Mouse (Mus musculus) heart, embryonic 16.5 days (tissue): ENCODE measurements around the gene Gm45521. TPM values are rescaled to one million over a fixed set of nuclear protein-coding genes. Genes with fewer than 3 reads are reported as not detected.
"Not testable (repeated sequence)": the region's sequence is repeated elsewhere in the genome, so short reads cannot be mapped to it uniquely, and the experiment has no call there.

Experiments
- ATAC-seq: fragments of 200-750 bp; cut with Nextera tagmentation; replicated peaks from 2 replicates; pipeline ENCODE4 v1.8.0; 2017; ENCODE audit warnings: moderate number of reproducible peaks; ENCODE audit not compliant: insufficient read depth, low FRiP score; ENCODE audit errors: extremely low read depth
- H3K27ac ChIP-seq: fragments of 300-500 bp; sonication (generic); 2 replicates; pipeline ENCODE4 v1.5.1; 2014; ENCODE audit warnings: mild to moderate bottlenecking, low read length, control low read depth, moderate library complexity
- H3K27me3 ChIP-seq: fragments of 300-500 bp; sonication (generic); 2 replicates; pipeline ENCODE4 v1.6.1; 2014; ENCODE audit warnings: low read length, mixed read lengths; ENCODE audit not compliant: control insufficient read depth, insufficient read depth
- H3K36me3 ChIP-seq: fragments of 300-500 bp; sonication (generic); 2 replicates; pipeline ENCODE4 v1.6.1; 2014; ENCODE audit not compliant: control insufficient read depth, insufficient read depth
- H3K4me1 ChIP-seq: fragments of 300-500 bp; sonication (generic); 2 replicates; pipeline ENCODE4 v1.6.1; 2014; ENCODE audit warnings: low read length, mixed read lengths; ENCODE audit not compliant: control insufficient read depth, insufficient read depth
- H3K4me2 ChIP-seq: fragments of 300-500 bp; sonication (generic); 2 replicates; pipeline ENCODE4 v1.6.1; 2014; ENCODE audit warnings: low read depth, mild to moderate bottlenecking, control low read depth, low read length
- H3K4me3 ChIP-seq: fragments of 300-500 bp; sonication (generic); 2 replicates; pipeline ENCODE4 v1.5.1; 2014; ENCODE audit warnings: mild to moderate bottlenecking, control low read depth, low read length
- H3K9ac ChIP-seq: fragments of 300-500 bp; sonication (generic); 2 replicates; pipeline ENCODE4 v1.6.1; 2014; ENCODE audit warnings: low read length, control low read depth
- H3K9me3 ChIP-seq: fragments of 300-500 bp; sonication (generic); replicated peaks from 2 replicates; pipeline ENCODE4 v1.6.1; 2016; ENCODE audit warnings: low read length; ENCODE audit not compliant: control insufficient read depth
- WGBS: fragments of 180-500 bp; shearing (Covaris S2); extraction: QIAGEN DNeasy Blood & Tissue Kit; methylation state at CpG from one replicate; pipeline ENCODE4 v1.1.7; 2014; 5-methylcytosine and 5-hydroxymethylcytosine counted together
- polyA plus RNA-seq: library from polyadenylated mRNA; unstranded; fragments of >200 nt; fragmentation: Nextera tagmentation; extraction: Ambion mirVana; gene quantifications from 2 replicates; pipeline ENCODE4 v1.2.1, GENCODE M21; 2015

The Gm45521 gene
- polyA plus RNA-seq, 1 experiment from 2014 or later: not detected

DNA sequence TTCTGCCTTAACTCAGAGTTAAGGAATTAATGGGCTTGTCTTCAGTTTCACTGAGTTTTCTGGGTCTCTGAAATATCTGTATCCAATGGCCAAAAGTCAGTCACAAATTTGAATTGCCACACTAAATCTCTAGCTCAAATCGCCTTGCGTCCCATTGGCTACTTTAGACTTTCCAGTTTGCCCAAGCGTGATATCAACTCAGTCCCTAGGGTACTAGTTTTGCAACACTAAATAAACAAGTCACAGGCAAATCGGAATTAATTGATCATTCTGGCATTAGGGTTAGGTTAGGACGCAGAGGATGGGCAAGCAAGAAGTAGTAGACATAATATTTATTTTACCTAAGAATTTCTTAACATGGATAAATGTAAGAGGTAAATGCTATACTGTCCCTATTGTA, 43.2 kb downstream of the Gm45521 start:
- Histone ChIP-seq H3K27me3 (peaks cover 12% of the 10 kb centered on the region; the same call in 1 of the 2 replicates), H3K4me3 (no peak overlapping the region), H3K4me1 (peaks cover 21% of the 10 kb centered on the region), H3K9me3 (no peaks in the 10 kb centered on the region), H3K27ac (no peak overlapping the region), H3K9ac (no peak overlapping the region), H3K4me2 (no peak overlapping the region), H3K36me3 (no peaks in the 10 kb centered on the region)
- no peak for ATAC-seq
- 83% methylated on average over 5 of the region's 5 CpGs for WGBS

DNA sequence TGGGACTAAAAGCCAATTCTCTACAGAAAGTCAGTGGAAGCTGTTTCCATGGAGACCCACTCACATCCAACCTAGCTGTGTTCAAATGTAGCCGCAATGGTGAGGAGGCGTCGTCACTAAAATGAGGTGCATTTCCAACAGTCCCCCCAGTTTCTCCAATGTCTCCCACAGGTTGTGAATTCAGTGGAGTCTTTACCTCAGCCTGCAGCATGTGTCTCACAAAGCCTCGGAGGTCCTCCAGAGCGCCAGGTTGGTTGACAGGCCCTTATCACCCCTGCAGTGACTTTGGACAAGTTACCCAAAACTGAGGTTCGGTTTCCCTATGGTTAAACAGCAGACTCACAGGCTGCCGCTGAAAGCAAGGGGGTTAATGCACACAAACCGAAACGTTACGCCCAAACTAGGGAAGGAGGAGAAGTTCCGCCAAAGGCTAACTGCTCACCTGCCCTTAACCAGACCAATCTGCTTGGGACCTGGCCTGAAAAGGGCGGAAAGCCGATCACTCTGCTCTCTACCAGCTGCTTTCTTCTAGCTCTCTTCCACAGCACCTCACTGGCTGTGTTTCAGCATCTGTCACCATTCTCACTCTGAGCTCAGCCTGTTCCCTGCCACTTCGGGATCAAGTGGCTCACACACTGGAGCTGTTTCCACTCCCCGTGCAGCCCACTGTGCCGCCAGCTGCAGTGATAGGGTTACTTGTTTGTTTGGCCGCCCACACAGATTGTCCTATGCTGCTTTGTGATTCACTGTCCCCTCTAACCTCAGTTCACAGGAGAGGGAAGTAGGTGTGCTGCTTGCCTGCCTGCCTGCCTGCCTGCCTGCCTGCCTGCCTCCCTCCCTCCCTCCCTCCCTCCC, 44.0 kb downstream of the Gm45521 start:
- Histone ChIP-seq H3K9ac (no peak overlapping the region), H3K4me1 (peaks cover 21% of the 10 kb centered on the region), H3K27me3 (peaks cover 12% of the 10 kb centered on the region; the same call in 1 of the 2 replicates), H3K4me2 (peak overlapping the region; percentile 18), H3K27ac (no peak overlapping the region), H3K36me3 (no peaks in the 10 kb centered on the region), H3K4me3 (0 out of 2 replicates have a peak overlapping the region, but pooled peaks have one; percentile 2), H3K9me3 (no peaks in the 10 kb centered on the region)
- ATAC-seq: no peak
- WGBS: 21% methylated on average over 17 of the region's 17 CpGs

DNA sequence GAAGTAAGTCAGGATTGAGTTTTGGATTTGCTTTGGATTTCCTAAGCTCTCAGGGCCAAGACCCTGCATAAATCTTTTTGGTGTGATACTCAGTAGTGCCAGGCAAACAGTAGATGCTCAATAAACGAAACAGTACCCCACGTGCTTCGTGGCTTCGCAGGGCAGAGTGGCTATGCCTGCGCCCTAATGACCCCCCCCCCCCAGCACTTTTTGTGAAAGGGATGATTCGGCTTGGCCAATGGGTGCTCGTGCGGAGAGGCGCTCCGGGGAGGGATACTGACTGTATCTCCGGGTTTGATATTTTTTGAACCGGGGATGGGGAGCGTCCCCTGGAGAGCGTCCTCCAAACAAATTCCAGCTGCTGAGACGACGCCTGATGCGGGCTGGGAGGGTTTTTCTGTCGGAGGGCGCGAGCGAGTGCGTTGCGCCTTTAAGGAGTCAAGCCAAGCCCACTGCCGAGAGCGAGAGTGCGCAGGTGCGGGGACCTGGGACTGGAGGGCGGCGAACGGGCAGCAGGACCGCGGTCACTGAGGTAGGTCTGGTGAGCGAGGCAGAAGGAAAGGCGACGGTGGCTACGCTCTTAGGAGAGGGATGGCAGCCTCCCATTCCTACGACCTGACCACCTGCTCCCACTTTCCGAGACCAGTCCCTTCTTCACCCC, 45.5 kb downstream of the Gm45521 start, which contains the start of gene Abhd6:
Gene Abhd6 (plus strand): TSS at position 471 of the 661 bp plus-strand sequence.
- Histone ChIP-seq H3K4me2 (peak within 1 kb of the TSS; percentile 96), H3K4me3 (peak within 1 kb of the TSS; percentile 86), H3K27me3 (peaks cover 12% of the 10 kb centered on the region; the same call in 1 of the 2 replicates), H3K36me3 (no peaks in the 10 kb centered on the region), H3K27ac (0 out of 2 replicates have a peak within 1 kb of the TSS, but pooled peaks have one; percentile 13), H3K9me3 (no peaks in the 10 kb centered on the region), H3K9ac (peak within 1 kb of the TSS; percentile 78), H3K4me1 (peaks cover 15% of the 10 kb centered on the region)
- peak; percentile 81 for ATAC-seq
- WGBS: 2% methylated on average over 38 of the region's 38 CpGs

DNA sequence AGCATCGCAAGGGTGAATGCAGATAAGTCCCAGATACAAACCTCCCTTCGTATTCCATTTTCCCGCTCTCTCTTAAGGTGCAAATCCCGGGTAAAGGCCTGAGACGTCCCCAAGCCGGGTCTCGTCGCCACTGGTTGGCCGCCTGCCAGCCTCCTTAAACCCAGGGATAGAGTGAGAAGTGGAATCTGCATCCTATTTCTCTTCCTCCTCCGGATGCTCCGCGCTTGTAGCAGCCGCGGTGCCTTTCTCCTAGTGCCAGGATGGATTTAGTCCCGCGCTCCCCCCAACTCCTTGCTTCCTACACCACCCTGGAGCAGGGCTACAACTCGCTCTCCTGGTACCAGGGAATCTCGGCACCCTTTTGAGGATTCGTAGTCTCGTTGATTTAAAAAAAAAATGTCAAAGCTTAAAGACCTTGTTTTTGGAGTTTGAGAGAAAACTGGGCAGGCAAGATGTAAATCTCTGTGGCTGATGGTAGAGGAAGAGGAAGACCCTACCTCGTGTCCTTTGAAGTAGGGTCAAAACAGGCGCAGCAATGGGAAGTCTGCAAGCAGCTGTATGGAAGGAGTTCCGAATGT, 46.1 kb downstream of the Gm45521 start:
- ATAC-seq: no peak
- Histone ChIP-seq H3K27ac (0 out of 2 replicates have a peak overlapping the region, but pooled peaks have one; percentile 13), H3K9ac (peak overlapping the region; percentile 78), H3K36me3 (no peaks in the 10 kb centered on the region), H3K4me2 (peak overlapping the region; percentile 96), H3K4me3 (peak overlapping the region; percentile 86), H3K9me3 (no peaks in the 10 kb centered on the region), H3K27me3 (peaks cover 12% of the 10 kb centered on the region; the same call in 1 of the 2 replicates), H3K4me1 (peaks cover 15% of the 10 kb centered on the region)
- WGBS: under 1% methylated on average over 23 of the region's 23 CpGs

DNA sequence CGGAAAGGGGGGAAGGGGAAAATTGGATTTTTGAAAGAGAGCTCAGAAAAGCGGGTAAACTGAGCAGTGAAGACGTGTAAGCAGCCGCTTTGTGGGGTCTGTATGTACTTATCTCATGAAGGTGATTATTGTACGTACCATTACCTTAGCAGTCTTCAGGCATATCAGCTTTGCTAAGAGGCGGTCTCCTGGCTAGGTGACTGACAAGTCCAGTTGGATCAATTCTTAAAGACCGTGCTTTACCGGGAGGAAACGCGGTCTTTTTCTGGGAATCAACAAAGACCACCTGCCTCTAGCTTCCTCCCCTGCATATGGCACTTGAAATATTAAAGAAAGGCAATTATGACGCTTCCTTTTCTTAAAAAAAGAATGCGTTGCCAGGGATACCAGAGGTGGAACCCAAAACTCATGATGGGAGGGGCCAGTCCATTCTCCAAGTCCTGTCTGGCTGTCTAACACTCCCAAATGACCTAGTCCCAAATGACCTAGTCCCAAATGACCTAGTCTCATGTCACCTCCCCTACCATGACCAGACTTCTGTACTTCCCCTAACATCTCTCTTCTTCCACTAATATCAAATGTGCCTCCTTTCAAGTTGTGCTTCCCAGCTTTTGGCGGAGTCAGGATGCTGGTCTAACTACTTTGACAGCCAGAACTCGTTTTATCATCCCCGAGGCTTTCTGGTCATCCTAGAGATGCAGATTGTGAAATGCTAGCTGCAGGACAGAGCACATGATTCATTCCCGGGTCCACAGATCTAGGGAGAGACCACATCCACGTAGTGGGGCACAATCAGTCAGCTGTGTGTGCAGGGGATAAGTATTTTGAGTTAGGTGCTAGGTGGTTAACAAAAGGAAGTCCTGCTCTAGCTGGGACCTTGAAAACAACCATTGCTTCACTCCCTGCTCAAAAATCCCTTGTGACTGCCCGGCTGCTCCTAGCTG, 46.9 kb downstream of the Gm45521 start:
- peak overlapping the region; percentile 78 for H3K9ac ChIP-seq
- H3K4me1 ChIP-seq: peaks cover 15% of the 10 kb centered on the region
- H3K27me3 ChIP-seq: peaks cover 12% of the 10 kb centered on the region; the same call in 1 of the 2 replicates
- H3K4me3 ChIP-seq: peak overlapping the region; percentile 86
- peak overlapping the region; percentile 96 for H3K4me2 ChIP-seq
- no peak for ATAC-seq
- WGBS: 50% methylated on average over 18 of the region's 18 CpGs
- H3K9me3 ChIP-seq: no peaks in the 10 kb centered on the region
- H3K36me3 ChIP-seq: no peaks in the 10 kb centered on the region
- H3K27ac ChIP-seq: no peak overlapping the region

DNA sequence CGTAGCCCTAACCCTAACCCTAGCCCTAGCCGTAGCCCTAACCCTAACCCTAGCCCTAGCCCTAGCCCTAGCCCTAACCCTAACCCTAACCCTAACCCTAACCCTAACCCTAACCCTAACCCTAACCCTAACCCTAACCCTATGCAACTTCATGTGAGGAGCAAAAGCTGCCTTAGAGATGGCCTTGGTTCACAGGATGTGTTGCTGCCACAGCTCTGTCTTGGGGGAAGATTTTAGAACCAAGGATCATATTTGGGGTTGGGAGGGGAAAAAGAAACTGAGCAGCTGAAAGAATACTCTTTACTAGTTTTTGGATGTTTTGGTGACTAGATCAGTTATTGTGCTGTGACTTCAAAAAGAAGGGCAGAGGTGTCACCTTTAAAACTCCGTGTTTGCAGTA, 49.0 kb downstream of the Gm45521 start:
- not testable (repeated sequence) for H3K9me3 ChIP-seq, H3K36me3 ChIP-seq, H3K9ac ChIP-seq, ATAC-seq, H3K4me2 ChIP-seq, H3K27me3 ChIP-seq, H3K4me3 ChIP-seq, H3K27ac ChIP-seq
- H3K4me1 ChIP-seq: peaks cover 15% of the 10 kb centered on the region
- WGBS: 68% methylated on average over 3 of the region's 3 CpGs

DNA sequence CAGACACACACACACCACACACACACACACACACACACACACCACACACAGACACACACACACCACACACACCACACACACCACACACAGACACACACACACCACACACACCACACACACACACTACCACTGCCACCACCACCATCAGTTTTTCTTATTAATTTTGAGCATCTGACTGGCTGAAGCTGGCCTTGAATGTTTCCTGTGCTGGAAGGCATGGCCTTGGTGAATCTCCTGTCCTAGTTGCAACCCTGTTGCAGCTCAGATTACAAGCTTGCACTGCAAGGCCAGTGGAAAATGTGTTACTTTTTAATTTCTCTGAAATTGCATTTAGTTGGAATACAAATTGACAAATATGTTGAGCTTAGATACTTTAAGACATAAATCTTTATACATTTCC, 50.0 kb downstream of the Gm45521 start:
- no peak for ATAC-seq
- Histone ChIP-seq H3K27ac (no peak overlapping the region), H3K4me3 (no peak overlapping the region), H3K36me3 (no peaks in the 10 kb centered on the region), H3K4me1 (peaks cover 15% of the 10 kb centered on the region), H3K9me3 (no peaks in the 10 kb centered on the region), H3K4me2 (no peak overlapping the region), H3K27me3 (0 out of 2 replicates have a peak, but pooled peaks cover 2% of the 10 kb centered on the region), H3K9ac (no peak overlapping the region)

DNA sequence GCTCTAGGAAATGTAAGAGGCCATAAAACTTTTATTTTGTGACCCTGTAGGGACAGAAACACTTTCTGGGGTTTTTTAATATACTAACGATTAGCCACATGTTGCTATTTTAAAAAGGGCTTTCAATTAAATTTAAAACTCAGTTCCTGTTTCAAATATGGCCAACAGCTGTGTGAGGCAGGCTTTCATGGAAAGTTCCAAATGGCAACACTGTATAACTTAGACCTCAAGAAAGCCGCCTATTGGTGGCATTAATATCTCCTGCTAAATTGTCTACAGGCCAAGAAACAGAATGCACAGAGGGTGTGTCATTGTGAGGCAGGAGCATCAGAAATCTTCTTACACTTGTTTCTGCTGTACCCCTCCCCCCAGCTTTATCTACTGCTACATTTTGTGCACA, 50.4 kb downstream of the Gm45521 start:
- WGBS: 85% methylated on average over 2 of the region's 2 CpGs
- Histone ChIP-seq H3K4me1 (peaks cover 12% of the 10 kb centered on the region), H3K27me3 (0 out of 2 replicates have a peak, but pooled peaks cover 2% of the 10 kb centered on the region), H3K4me2 (no peak overlapping the region), H3K9ac (no peak overlapping the region), H3K27ac (no peak overlapping the region), H3K9me3 (no peaks in the 10 kb centered on the region), H3K36me3 (no peaks in the 10 kb centered on the region), H3K4me3 (no peak overlapping the region)
- ATAC-seq: no peak
